Mouse (Mus musculus): ENCODE results near the gene Obsl1. TPM values are rescaled to one million over a fixed set of nuclear protein-coding genes. Genes with fewer than 3 reads are reported as not detected.

Obsl1 gene
- polyA plus RNA-seq, 1 experiment from 2014 or later = 42.6 TPM

DNA sequence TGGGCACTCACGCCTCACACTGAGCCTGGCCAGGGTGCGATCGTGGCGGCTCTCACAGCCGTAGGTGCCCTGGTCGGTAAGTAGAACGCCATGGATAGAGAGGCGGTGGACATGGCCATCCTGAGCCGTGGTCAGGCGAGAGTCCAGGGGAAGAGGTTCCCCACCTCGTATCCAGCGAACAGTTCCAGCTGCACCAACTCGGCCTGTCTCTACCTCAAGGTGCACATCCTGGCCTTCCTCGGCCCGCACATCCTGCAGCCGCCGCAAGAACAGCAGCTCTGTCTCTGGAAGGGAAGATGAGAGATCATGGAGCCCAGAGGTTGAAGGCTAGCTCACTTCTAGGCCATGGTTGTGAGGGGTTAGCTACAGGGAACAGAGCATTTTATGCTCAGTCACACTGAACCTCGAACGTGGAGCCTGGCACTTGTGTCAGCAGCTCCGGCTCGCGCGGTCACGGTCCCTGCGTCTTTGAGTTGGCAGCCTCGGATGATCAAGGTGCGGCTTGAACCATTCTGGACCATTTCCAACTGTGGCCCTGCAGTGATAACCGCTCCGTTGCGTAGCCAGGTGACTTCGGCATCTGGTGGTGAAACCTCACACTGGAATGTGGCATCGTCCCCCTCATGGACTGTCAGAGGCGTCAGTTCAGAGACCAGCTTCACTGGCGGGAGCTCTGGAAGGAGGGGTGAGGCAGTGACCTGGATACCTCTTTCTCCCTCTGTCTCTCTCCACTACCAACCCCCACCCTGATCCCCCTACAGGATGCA is 15.3 kb downstream of the Obsl1 start:
- no peak overlapping the region for H3K9ac ChIP-seq (ENCODE audit: low read depth, low read length)
- peaks cover 10% of the 10 kb centered on the region; the same call in 1 of the 2 replicates for H3K36me3 ChIP-seq (ENCODE audit: insufficient read depth, low read length)
- H3K4me1 ChIP-seq (replicated peaks; ENCODE audit: insufficient read depth, low read length) = peaks cover 14% of the 10 kb centered on the region
- H3K4me3 ChIP-seq (replicated peaks; ENCODE audit: low read depth, low read length) = no peak overlapping the region
- H3K4me2 ChIP-seq (ENCODE audit: low read length) = no peak overlapping the region
- WGBS = 88% methylated on average over 34 of the region's 34 CpGs
- ATAC-seq (replicated peaks; ENCODE audit: low FRiP score, low read depth) (no peak), DNase-seq (ENCODE audit: low spot score) (no peak)
- peaks cover 17% of the 10 kb centered on the region for H3K27me3 ChIP-seq (ENCODE audit: insufficient read depth, low read length)
- no peak for TF ChIP-seq CTCF (IDR thresholded peaks at IDR 0.05; ENCODE audit: low read depth)
- no peaks in the 10 kb centered on the region for H3K9me3 ChIP-seq (replicated peaks; ENCODE audit: low read length)
- H3K27ac ChIP-seq = no peak overlapping the region

- peak overlapping the region; percentile 46; the same call in 1 of the 2 replicates for H3K9ac ChIP-seq (ENCODE audit: low read depth, low read length)
- H3K27me3 ChIP-seq (ENCODE audit: insufficient read depth, low read length) = peaks cover 45% of the 10 kb centered on the region
- peak overlapping the region; percentile 45 for H3K4me3 ChIP-seq (replicated peaks; ENCODE audit: low read depth, low read length)
- DNase-seq (ENCODE audit: low spot score) (peak; percentile 76), ATAC-seq (replicated peaks; ENCODE audit: low FRiP score, low read depth) (peak; percentile 65)
- H3K4me1 ChIP-seq (replicated peaks; ENCODE audit: insufficient read depth, low read length) = peaks cover 9% of the 10 kb centered on the region
- WGBS = under 1% methylated on average over 59 of the region's 62 CpGs
- H3K27ac ChIP-seq = no peak overlapping the region
- H3K4me2 ChIP-seq (ENCODE audit: low read length) = peak overlapping the region; percentile 87
- H3K36me3 ChIP-seq (ENCODE audit: insufficient read depth, low read length) = peaks cover 9% of the 10 kb centered on the region; the same call in 1 of the 2 replicates
- 0 out of 2 replicates have a peak, but pooled peaks have one; percentile 25 for TF ChIP-seq CTCF (IDR thresholded peaks at IDR 0.05; ENCODE audit: low read depth)
- no peaks in the 10 kb centered on the region for H3K9me3 ChIP-seq (replicated peaks; ENCODE audit: low read length)
Observed at GRCm38 (mm10) chr1:75487405-75488161, 18.7 kb downstream of the Obsl1 start.

GRCm38 (mm10) chr1:75487040-75487404 is 19.2 kb downstream of the Obsl1 start:
- no peak for TF ChIP-seq CTCF (IDR thresholded peaks at IDR 0.05; ENCODE audit: low read depth)
- Histone ChIP-seq H3K36me3 (ENCODE audit: insufficient read depth, low read length) (peaks cover 9% of the 10 kb centered on the region; the same call in 1 of the 2 replicates), H3K9me3 (replicated peaks; ENCODE audit: low read length) (no peaks in the 10 kb centered on the region), H3K27me3 (ENCODE audit: insufficient read depth, low read length) (peaks cover 51% of the 10 kb centered on the region), H3K4me1 (replicated peaks; ENCODE audit: insufficient read depth, low read length) (peaks cover 9% of the 10 kb centered on the region), H3K27ac (no peak overlapping the region), H3K9ac (ENCODE audit: low read depth, low read length) (peak overlapping the region; percentile 46; the same call in 1 of the 2 replicates), H3K4me3 (replicated peaks; ENCODE audit: low read depth, low read length) (peak overlapping the region; percentile 45), H3K4me2 (ENCODE audit: low read length) (peak overlapping the region; percentile 87)
- 5% methylated on average over 13 of the region's 13 CpGs for WGBS
- ATAC-seq (replicated peaks; ENCODE audit: low FRiP score, low read depth) (no peak), DNase-seq (ENCODE audit: low spot score) (no peak)

GRCm38 (mm10) chr1:75486561-75486960 is 19.7 kb downstream of the Obsl1 start:
- Histone ChIP-seq H3K27me3 (ENCODE audit: insufficient read depth, low read length) (peaks cover 54% of the 10 kb centered on the region), H3K9me3 (replicated peaks; ENCODE audit: low read length) (no peaks in the 10 kb centered on the region), H3K4me2 (ENCODE audit: low read length) (peak overlapping the region; percentile 87), H3K36me3 (ENCODE audit: insufficient read depth, low read length) (peaks cover 9% of the 10 kb centered on the region; the same call in 1 of the 2 replicates), H3K9ac (ENCODE audit: low read depth, low read length) (0 out of 2 replicates have a peak overlapping the region, but pooled peaks have one; percentile 46), H3K27ac (no peak overlapping the region), H3K4me3 (replicated peaks; ENCODE audit: low read depth, low read length) (no peak overlapping the region), H3K4me1 (replicated peaks; ENCODE audit: insufficient read depth, low read length) (peaks cover 9% of the 10 kb centered on the region)
- TF ChIP-seq CTCF (IDR thresholded peaks at IDR 0.05; ENCODE audit: low read depth) = no peak
- WGBS = 13% methylated on average over 24 of the region's 24 CpGs
- DNase-seq (ENCODE audit: low spot score) (no peak), ATAC-seq (replicated peaks; ENCODE audit: low FRiP score, low read depth) (peak; percentile 34)

GRCm38 (mm10) chr1:75480735-75481134 is 25.5 kb downstream of the Obsl1 start:
- H3K4me3 ChIP-seq (replicated peaks; ENCODE audit: low read depth, low read length) = no peak overlapping the region
- ATAC-seq (replicated peaks; ENCODE audit: low FRiP score, low read depth) = no peak
- 88% methylated on average over 7 of the region's 7 CpGs for WGBS
- no peak overlapping the region for H3K9ac ChIP-seq (ENCODE audit: low read depth, low read length)
- no peak for DNase-seq (ENCODE audit: low spot score)
- TF ChIP-seq CTCF (IDR thresholded peaks at IDR 0.05; ENCODE audit: low read depth) = no peak
- peaks cover 41% of the 10 kb centered on the region for H3K27me3 ChIP-seq (ENCODE audit: insufficient read depth, low read length)
- H3K36me3 ChIP-seq (ENCODE audit: insufficient read depth, low read length) = peaks cover 8% of the 10 kb centered on the region
- no peak overlapping the region for H3K4me2 ChIP-seq (ENCODE audit: low read length)
- no peak overlapping the region for H3K27ac ChIP-seq
- peaks cover 7% of the 10 kb centered on the region for H3K4me1 ChIP-seq (replicated peaks; ENCODE audit: insufficient read depth, low read length)
- H3K9me3 ChIP-seq (replicated peaks; ENCODE audit: low read length) = no peaks in the 10 kb centered on the region

DNA sequence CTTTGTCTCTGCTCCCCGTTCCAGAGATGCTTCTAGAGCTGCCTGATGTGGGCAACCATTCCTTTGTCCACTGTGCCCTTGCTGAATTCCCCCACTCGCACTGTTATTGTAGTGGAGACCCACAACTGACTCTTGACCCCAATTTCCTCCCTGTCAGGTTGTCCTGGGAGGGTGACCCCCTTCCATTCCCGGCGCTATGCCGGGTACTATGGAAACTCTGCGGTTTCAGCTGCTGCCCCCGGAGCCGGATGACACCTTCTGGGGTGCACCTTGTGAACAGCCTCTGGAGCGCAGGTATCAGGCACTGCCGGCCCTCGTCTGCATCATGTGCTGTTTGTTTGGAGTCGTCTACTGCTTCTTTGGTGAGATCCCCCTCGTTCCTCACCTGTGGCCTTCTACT is 26.2 kb downstream of the Obsl1 start:
- H3K36me3 ChIP-seq (ENCODE audit: insufficient read depth, low read length) = peaks cover 15% of the 10 kb centered on the region
- H3K4me3 ChIP-seq (replicated peaks; ENCODE audit: low read depth, low read length) = peak overlapping the region; percentile 54; the same call in 1 of the 2 replicates
- H3K27me3 ChIP-seq (ENCODE audit: insufficient read depth, low read length) = peaks cover 35% of the 10 kb centered on the region; the same call in 1 of the 2 replicates
- peaks cover 7% of the 10 kb centered on the region for H3K4me1 ChIP-seq (replicated peaks; ENCODE audit: insufficient read depth, low read length)
- H3K9me3 ChIP-seq (replicated peaks; ENCODE audit: low read length) = no peaks in the 10 kb centered on the region
- 18% methylated on average over 13 of the region's 13 CpGs for WGBS
- H3K27ac ChIP-seq = no peak overlapping the region
- peak overlapping the region; percentile 76 for H3K4me2 ChIP-seq (ENCODE audit: low read length)
- no peak for TF ChIP-seq CTCF (IDR thresholded peaks at IDR 0.05; ENCODE audit: low read depth)
- ATAC-seq (replicated peaks; ENCODE audit: low FRiP score, low read depth) (no peak), DNase-seq (ENCODE audit: low spot score) (no peak)
- H3K9ac ChIP-seq (ENCODE audit: low read depth, low read length) = no peak overlapping the region

All from kidney, postnatal 0 days (tissue).